Mouse (Mus musculus) spleen, embryonic (tissue): Measurements from ENCODE around the gene Eif4g3.

Source experiments
- CTCF ChIA-PET: fragments of 350-600 bp; sonication (Branson Sonifier 250); formaldehyde crosslinking; loops from one replicate; lab custom pipeline; 2022; lab: Charles Lee

Gene Eif4g3

DNA sequence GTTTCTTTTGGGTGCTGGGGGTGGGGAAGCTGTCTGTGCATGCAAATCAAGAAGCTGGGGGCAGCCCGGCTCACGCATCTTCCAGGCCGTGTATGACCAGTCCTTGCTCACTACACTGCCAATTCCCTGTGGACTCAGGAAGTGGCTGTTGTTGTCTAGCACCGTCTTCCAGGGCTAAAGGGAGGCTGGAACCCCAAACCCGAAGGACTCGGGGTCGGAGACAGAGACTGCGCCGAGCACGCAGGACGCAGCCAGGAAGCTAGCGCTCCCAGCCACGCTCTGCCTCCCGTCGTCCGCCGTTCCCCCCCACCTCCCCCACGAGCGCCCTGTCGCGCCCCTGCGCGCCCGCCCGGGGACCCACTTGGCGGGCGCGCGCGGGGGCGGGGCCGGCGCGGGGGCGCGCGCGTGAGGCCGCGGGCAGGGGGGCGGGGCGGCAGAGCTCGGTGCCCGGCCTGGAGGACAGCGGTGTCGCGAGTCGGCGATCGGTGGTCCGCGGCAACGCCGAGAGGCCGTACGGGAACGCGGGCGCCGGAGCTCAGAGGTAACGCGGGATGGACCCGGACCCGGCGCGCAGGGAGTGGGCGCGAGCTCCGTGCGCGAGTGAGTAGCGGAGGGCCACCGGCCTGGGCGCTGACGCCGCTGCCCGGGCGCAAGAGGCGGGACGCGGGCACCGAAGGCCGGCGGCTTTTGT is 223.5 kb downstream of the Eif4g3 start, which contains the start of gene Hp1bp3:
Gene Hp1bp3 (plus strand): TSS at position 97 of the 691 bp plus-strand sequence.
- CTCF ChIA-PET = no interaction called here

- CTCF ChIA-PET = no interaction called here
Measured at GRCm38 (mm10) chr4:138216891-138217392, 224.1 kb downstream of the Eif4g3 start.

- CTCF ChIA-PET = interaction anchor here (0.6 kb wide), 1 partner anchor 21 kb away, joined by 4 read pairs; no protein-coding TSS in a partner anchor
Measured at GRCm38 (mm10) chr4:138217441-138217840, 224.6 kb downstream of the Eif4g3 start.

DNA sequence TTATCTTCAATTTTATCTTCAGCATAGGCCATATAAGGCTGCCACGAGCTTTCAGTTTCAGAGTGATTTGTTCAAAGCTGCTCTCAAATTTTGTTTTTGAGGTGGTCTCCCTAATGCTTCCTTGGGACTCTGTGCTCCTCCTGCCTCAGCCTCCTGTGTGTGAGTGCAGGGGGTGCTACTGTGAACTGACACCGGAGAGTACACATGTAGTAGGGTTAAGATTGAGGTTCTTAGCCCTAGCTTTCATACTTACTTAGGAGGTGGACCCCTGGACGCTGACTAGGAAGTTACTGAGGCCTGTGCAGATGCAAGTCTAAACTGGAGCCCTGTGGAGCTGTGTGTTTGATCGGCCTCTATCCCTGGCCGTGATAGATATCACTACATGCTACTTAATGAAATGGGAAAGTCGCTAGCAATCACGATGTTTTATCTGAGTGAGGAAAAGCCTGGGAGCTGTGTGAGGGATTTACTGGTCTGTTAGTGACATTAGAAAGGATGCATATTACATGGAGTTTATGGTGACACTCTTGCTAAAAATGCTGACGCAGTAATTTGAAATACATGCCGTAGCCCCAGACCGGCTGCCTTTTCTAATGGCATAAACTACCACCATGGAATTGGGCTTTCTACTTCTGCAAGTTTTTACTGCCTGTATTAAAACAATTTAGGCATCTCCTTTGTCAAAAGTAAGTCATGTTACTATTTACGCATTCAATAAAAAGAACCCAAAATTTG is 225.3 kb downstream of the Eif4g3 start:
- CTCF ChIA-PET = interaction anchor here (0.6 kb wide), 1 partner anchor 20 kb away, joined by 4 read pairs; no protein-coding TSS in a partner anchor

GRCm38 (mm10) chr4:138219331-138219730 is 226.5 kb downstream of the Eif4g3 start:
- CTCF ChIA-PET = interaction anchor here (0.7 kb wide), 1 partner anchor 1978 kb away, joined by 5 read pairs; no protein-coding TSS in a partner anchor

- CTCF ChIA-PET = interaction anchor here (0.7 to 1.0 kb wide), 2 partner anchors 12 to 33 kb away, joined by 3 read pairs; no protein-coding TSS in a partner anchor
Measured at GRCm38 (mm10) chr4:138220761-138221160, 227.9 kb downstream of the Eif4g3 start.

DNA sequence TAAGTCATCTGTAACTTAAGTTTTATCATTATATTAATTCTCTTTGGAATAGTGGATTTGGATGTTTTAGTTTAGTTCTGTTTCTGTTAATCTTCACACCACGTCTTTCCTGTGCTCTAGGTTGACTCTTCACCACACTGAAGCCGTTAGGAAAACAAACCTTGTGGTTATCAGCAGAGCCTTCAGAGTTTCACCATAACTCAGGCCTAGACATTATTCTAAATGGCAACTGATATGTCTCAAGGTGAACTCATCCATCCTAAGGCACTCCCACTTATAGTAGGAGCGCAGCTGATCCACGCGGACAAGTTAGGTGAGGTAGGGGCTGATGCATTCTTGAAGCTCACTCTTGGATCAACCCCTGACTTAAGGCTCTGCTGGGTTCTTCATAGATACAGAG is 228.6 kb downstream of the Eif4g3 start:
- CTCF ChIA-PET = interaction anchor here (0.7 to 1.0 kb wide), 2 partner anchors 11 to 77 kb away, joined by 3 to 4 read pairs; no protein-coding TSS in a partner anchor

GRCm38 (mm10) chr4:138222396-138222795 is 229.6 kb downstream of the Eif4g3 start:
- CTCF ChIA-PET = no interaction called here

DNA sequence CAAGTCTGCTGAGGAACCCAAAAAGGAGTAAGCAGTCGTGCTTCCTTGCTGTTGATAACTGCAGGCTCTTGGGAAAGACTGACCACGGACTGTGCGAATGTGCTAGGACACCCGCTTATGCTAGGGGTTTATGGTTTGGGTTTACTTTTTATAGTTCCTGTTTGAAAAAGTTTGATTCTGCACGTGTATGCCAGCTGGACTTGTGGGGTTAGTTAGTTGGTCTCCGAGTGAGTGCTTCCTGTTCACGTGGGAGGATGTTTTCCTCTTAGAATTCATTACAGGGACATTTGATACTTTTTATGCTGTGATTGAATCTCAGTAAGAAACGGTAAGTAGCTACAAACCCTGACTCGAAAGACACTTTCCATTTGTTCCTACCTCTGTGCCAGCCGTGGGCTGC is 230.8 kb downstream of the Eif4g3 start:
- CTCF ChIA-PET = no interaction called here

- CTCF ChIA-PET = no interaction called here
Measured at GRCm38 (mm10) chr4:138246756-138247665, 254.2 kb downstream of the Eif4g3 start.

GRCm38 (mm10) chr4:138250088-138250960 is 257.5 kb downstream of the Eif4g3 start, which contains the start of the genes Sh2d5 and Kif17:
Sh2d5 (plus strand) TSS chr4:138250403.
Kif17 (plus strand) TSS chr4:138250435.
- CTCF ChIA-PET = no interaction called here

DNA sequence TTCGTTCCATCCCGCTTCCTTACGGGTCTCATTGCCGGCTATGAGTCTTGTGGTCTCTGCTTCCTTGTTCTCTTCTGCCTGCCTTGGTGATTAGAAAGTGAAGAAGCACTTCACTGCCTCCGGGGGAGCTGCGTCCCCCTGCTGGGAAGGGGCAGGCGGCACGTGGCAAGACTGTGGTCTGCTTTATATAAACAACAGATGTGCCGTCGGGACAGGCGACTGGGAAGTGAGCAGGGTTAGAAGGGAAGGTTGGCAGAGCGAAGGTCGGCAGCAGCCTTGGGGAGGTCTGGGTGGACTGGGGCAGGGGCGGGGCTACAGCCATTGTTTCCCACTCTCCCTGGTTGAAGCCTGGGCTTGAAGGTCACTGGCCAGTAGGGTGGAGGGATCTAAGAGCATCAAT is 259.0 kb downstream of the Eif4g3 start:
- CTCF ChIA-PET = interaction anchor here (0.6 kb wide), 1 partner anchor 99 kb away, joined by 3 read pairs; no protein-coding TSS in a partner anchor

DNA sequence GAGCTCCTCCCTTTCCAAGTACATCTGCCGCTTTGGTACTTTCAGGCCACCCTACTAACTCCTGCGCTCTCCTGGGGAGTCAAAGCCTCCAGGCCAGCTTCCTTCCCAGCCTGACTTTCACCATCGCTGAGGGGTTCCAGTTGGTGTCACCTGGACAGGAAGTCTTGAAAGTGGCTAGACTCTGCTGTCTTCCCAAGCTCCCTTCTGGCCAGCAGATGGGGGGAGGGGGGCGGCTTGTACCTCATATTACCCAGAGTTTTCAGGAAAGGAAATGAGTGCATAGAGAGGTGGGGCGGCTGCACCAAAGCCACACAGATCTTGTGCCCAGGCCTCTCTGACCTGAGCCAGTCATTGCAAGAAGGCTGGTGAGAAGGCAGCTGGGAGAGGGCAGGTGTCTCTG is 259.4 kb downstream of the Eif4g3 start:
- CTCF ChIA-PET = interaction anchor here (1.1 kb wide), 1 partner anchor 10 kb away, joined by 6 read pairs; no protein-coding TSS in a partner anchor

DNA sequence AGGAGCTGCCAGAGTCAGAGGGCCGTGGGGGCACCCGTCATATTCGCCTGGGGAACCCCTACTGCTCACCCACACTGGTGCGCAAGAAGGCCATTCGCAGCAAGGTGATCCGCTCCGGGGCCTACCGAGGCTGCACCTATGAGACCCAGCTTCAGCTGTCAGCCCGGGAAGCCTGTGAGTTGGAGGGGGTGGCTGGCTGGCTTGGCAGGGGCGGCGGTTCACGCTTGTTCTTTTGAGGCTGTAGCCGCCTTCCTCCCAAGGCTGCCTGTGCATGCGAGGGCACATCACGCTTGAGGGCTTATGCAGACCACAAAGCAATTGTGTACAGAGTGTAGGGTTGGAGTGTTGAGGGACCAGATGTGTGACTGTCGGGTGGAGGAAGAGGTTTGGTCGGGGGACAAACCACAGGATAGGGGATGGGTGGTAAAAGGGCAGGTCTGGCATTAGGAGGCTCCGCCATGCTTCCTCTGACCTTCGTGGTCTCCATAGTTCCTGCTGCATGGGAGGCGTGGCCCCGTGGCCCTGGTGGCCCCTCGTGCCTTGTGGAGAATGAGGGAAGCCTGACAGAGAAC is 264.4 kb downstream of the Eif4g3 start:
- CTCF ChIA-PET = no interaction called here
